Mouse (Mus musculus): Measurements from ENCODE around the gene Ppid. TPM values are rescaled to one million over a fixed set of nuclear protein-coding genes. Genes with fewer than 3 reads are reported as not detected.

The Ppid gene
- total RNA-seq (2014; fragmentation: Nextera tagmentation) (156 and 169 TPM in 2 replicates), total RNA-seq (2017) (213 and 235 TPM in 2 replicates), polyA plus RNA-seq (2012) (23.6 and 32.6 TPM in 2 replicates)

DNA sequence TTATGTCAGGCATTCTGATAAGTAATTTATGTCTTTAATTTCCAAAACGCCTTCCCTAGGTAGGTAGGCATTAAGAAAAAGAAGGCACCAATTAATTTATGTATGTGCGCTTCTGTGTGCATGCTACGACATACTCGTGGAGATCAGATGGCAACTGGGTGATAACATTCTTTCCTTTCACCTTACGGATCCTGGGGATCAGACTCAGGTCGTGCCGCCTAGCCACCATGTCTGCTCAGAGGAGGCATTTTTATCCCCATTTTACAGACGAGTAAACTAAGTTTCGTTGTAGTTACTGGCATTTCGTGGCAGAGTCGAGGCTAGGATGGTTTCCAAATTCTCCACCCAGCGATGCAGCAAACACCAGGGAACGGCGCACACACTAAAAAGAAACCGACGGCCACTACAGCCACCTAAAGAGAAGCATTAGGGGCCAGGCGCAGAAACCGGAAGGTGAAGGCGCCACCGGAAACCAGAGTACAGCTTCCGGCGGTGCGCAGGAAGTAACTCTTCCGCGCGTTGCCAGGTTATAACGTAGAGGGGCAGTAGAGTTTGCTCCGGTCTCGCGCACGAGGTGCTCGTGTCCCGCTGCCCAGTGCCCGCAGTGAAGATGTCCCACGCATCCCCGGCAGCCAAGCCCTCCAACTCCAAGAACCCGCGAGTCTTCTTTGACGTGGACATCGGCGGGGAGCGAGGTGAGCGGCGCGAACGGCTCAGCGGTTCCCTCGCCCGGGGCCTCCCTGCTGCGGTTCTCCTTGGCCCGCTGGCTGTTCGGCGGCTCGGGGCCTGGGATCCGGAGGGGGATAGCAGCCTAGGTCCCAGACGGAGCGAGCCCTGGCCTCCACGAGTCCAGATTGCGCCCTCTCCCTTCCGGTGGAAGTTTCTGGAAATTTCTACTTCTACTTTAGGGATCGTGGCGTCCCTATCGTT is at the start of gene Ppid:
Gene Ppid, plus strand, starts transcription at position 480 of the 930 bp plus-strand sequence.
- peak within 1 kb of the TSS; percentile 91 for H3K4me3 ChIP-seq (ENCODE audit: low read depth, low read length)
- no peaks in the 10 kb centered on the region for H3K27me3 ChIP-seq (ENCODE audit: insufficient read depth, low read length)
- H3K36me3 ChIP-seq (replicated peaks), result peaks cover 32% of the 10 kb centered on the region
- ATAC-seq (ENCODE audit: extremely low read depth, insufficient number of reproducible peaks, low FRiP score, poor library complexity, severe bottlenecking), result peak; percentile 92
- H3K4me1 ChIP-seq (ENCODE audit: insufficient read depth, low read depth, low read length), result peaks cover 43% of the 10 kb centered on the region
- no peaks in the 10 kb centered on the region for H3K9me3 ChIP-seq (replicated peaks)
- peak; percentile 66 for DNase-seq (ENCODE audit: low spot score)
- TF ChIP-seq POLR2AphosphoS5 (IDR thresholded peaks at IDR 0.05; ENCODE audit: insufficient replicate concordance, low read depth, low read length) (no peak), TAL1 (conservative IDR thresholded peaks at IDR 0.05; ENCODE audit: low read depth, low read length) (no peak), CTCF (IDR thresholded peaks at IDR 0.05; ENCODE audit: low read depth, low read length) (no peak), GATA2 (IDR thresholded peaks at IDR 0.05; ENCODE audit: borderline replicate concordance, low read depth, low read length) (no peak), GATA1 (IDR thresholded peaks at IDR 0.05; ENCODE audit: borderline replicate concordance, low read length) (no peak)

- TF ChIP-seq GATA1 (IDR thresholded peaks at IDR 0.05; ENCODE audit: borderline replicate concordance, low read length) (no peak), POLR2AphosphoS5 (IDR thresholded peaks at IDR 0.05; ENCODE audit: insufficient replicate concordance, low read depth, low read length) (no peak), CTCF (IDR thresholded peaks at IDR 0.05; ENCODE audit: low read depth, low read length) (no peak), GATA2 (IDR thresholded peaks at IDR 0.05; ENCODE audit: borderline replicate concordance, low read depth, low read length) (no peak), TAL1 (conservative IDR thresholded peaks at IDR 0.05; ENCODE audit: low read depth, low read length) (no peak)
- peaks cover 48% of the 10 kb centered on the region for H3K4me1 ChIP-seq (ENCODE audit: insufficient read depth, low read depth, low read length)
- H3K4me3 ChIP-seq (ENCODE audit: low read depth, low read length), result peak overlapping the region; percentile 60; the same call in 1 of the 2 replicates
- ATAC-seq (ENCODE audit: extremely low read depth, insufficient number of reproducible peaks, low FRiP score, poor library complexity, severe bottlenecking) (peak; percentile 95), DNase-seq (ENCODE audit: low spot score) (peak; percentile 75)
- H3K27me3 ChIP-seq (ENCODE audit: insufficient read depth, low read length), result no peaks in the 10 kb centered on the region
- H3K9me3 ChIP-seq (replicated peaks), result no peaks in the 10 kb centered on the region
- H3K36me3 ChIP-seq (replicated peaks), result peaks cover 48% of the 10 kb centered on the region
Observed at GRCm38 (mm10) chr3:79542585-79542984, 48.6 kb upstream of the Ppid start.

GRCm38 (mm10) chr3:79548681-79549437 is 42.3 kb upstream of the Ppid start:
- Histone ChIP-seq H3K4me3 (ENCODE audit: low read depth, low read length) (no peak overlapping the region), H3K27me3 (ENCODE audit: insufficient read depth, low read length) (no peaks in the 10 kb centered on the region), H3K4me1 (ENCODE audit: insufficient read depth, low read depth, low read length) (peaks cover 39% of the 10 kb centered on the region), H3K9me3 (replicated peaks) (no peaks in the 10 kb centered on the region), H3K36me3 (replicated peaks) (peaks cover 68% of the 10 kb centered on the region)
- DNase-seq (ENCODE audit: low spot score) (no peak), ATAC-seq (ENCODE audit: extremely low read depth, insufficient number of reproducible peaks, low FRiP score, poor library complexity, severe bottlenecking) (no peak)
- TF ChIP-seq POLR2AphosphoS5 (IDR thresholded peaks at IDR 0.05; ENCODE audit: insufficient replicate concordance, low read depth, low read length), result no peak
- TF ChIP-seq TAL1 (conservative IDR thresholded peaks at IDR 0.05; ENCODE audit: low read depth, low read length), result no peak
- TF ChIP-seq GATA2 (IDR thresholded peaks at IDR 0.05; ENCODE audit: borderline replicate concordance, low read depth, low read length), result no peak
- no peak for TF ChIP-seq GATA1 (IDR thresholded peaks at IDR 0.05; ENCODE audit: borderline replicate concordance, low read length)
- TF ChIP-seq CTCF (IDR thresholded peaks at IDR 0.05; ENCODE audit: low read depth, low read length), result no peak

DNA sequence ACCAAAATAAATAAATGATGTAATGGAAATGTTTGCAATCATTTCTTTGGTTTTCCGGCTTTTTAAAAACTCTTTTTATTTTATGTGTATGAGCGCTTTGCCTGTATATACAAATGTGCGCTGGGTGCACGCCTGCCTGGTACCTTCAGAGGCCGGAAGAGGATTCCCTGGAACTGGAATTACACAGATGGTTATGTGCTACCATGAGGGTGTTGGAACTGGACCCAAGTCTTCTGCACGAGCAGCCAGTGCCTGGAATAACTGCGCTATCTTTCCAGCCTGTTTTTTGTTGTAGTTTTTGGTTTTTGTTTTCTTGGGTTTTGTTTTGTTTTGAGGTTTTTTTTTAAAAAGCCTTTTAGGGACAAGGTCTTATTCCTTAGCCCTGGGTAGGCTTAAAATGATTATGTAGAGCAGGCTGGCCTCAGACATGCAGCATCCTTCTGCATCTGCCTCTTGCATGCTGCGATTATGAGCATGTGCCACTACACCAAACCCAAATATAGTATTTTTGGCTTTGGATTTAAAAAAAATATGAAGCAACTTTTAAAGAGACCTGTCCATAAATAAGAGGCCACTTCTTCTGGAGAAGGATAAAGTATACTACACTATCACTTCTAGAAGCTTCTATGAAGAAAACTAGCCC is 41.3 kb upstream of the Ppid start:
- DNase-seq (ENCODE audit: low spot score), result no peak
- no peaks in the 10 kb centered on the region for H3K27me3 ChIP-seq (ENCODE audit: insufficient read depth, low read length)
- H3K4me1 ChIP-seq (ENCODE audit: insufficient read depth, low read depth, low read length), result peaks cover 37% of the 10 kb centered on the region
- no peak for TF ChIP-seq CTCF (IDR thresholded peaks at IDR 0.05; ENCODE audit: low read depth, low read length)
- no peak for TF ChIP-seq TAL1 (conservative IDR thresholded peaks at IDR 0.05; ENCODE audit: low read depth, low read length)
- no peak for TF ChIP-seq GATA1 (IDR thresholded peaks at IDR 0.05; ENCODE audit: borderline replicate concordance, low read length)
- no peak for TF ChIP-seq POLR2AphosphoS5 (IDR thresholded peaks at IDR 0.05; ENCODE audit: insufficient replicate concordance, low read depth, low read length)
- TF ChIP-seq GATA2 (IDR thresholded peaks at IDR 0.05; ENCODE audit: borderline replicate concordance, low read depth, low read length), result no peak
- H3K36me3 ChIP-seq (replicated peaks), result peaks cover 65% of the 10 kb centered on the region
- ATAC-seq (ENCODE audit: extremely low read depth, insufficient number of reproducible peaks, low FRiP score, poor library complexity, severe bottlenecking), result no peak
- H3K9me3 ChIP-seq (replicated peaks), result no peaks in the 10 kb centered on the region
- H3K4me3 ChIP-seq (ENCODE audit: low read depth, low read length), result no peak overlapping the region

DNA sequence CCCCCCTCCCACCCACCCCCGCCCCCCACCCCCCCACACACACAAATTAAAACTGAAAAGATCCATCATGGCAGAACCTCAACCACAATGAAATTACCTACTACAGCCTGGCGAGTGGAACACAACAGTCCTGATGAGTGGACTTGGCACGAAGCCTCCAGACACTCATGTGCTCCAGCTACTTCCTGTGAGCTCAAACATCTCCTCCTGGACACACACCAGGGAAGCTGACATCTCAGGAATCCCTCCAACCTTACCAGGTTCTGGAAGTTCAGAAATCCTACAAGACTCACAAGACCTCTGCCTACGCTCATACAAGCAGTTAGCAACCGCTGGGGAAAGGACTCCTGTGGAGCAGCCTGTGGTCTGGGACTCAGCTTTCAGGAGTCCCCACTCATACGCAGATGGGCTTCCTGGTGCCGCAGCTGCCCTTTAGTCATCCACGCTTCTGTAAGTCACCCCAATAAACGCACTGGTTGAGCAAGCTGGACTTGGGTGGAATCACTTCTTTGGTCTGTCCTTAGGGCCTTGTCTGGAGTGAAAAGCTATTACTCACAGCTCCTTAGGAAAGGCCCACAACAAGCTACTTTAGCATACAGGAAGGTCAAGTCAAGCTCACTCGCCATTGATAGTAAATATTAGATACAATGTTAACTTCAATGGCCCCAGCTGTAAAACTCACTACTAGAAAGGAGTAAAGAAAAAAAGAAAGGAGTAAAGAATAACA is 39.2 kb upstream of the Ppid start:
- DNase-seq (ENCODE audit: low spot score) (no peak), ATAC-seq (ENCODE audit: extremely low read depth, insufficient number of reproducible peaks, low FRiP score, poor library complexity, severe bottlenecking) (no peak)
- TF ChIP-seq TAL1 (conservative IDR thresholded peaks at IDR 0.05; ENCODE audit: low read depth, low read length), result no peak
- TF ChIP-seq POLR2AphosphoS5 (IDR thresholded peaks at IDR 0.05; ENCODE audit: insufficient replicate concordance, low read depth, low read length), result no peak
- no peak for TF ChIP-seq CTCF (IDR thresholded peaks at IDR 0.05; ENCODE audit: low read depth, low read length)
- TF ChIP-seq GATA1 (IDR thresholded peaks at IDR 0.05; ENCODE audit: borderline replicate concordance, low read length), result no peak
- no peak for TF ChIP-seq GATA2 (IDR thresholded peaks at IDR 0.05; ENCODE audit: borderline replicate concordance, low read depth, low read length)
- Histone ChIP-seq H3K4me3 (ENCODE audit: low read depth, low read length) (no peak overlapping the region), H3K4me1 (ENCODE audit: insufficient read depth, low read depth, low read length) (peaks cover 35% of the 10 kb centered on the region), H3K36me3 (replicated peaks) (peaks cover 59% of the 10 kb centered on the region), H3K27me3 (ENCODE audit: insufficient read depth, low read length) (no peaks in the 10 kb centered on the region), H3K9me3 (replicated peaks) (no peaks in the 10 kb centered on the region)
